In the genomic region with DNA sequence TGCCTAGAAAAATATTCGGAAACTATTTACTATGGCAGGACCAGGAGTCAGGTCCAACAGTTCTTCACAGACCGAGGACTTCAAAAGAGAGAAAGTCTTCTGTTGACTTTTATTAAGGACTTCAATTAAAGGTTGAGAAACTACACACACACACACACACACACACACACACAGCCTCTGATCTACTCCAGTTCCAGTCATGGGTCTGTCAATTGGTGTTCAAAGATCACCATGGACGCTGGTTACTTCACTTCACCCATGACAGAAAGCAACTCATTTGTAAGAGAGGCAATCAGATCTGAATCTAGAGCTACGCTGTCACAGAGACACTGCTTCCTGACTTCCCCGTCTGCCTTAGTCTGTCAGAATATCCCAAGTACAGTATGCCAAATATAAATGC, we compare ENCODE assay signal across 15 mouse cellular contexts. TPM values are rescaled to one million over a fixed set of nuclear protein-coding genes. Genes with fewer than 3 reads are reported as not detected.
DNase-seq lines count a peak whose midpoint lies in the region; ATAC-seq and TF ChIP-seq lines count a peak whose summit lies in the region.
"Had no signal": no experiment of that assay in that cellular context is flagged by ENCODE, and none has a peak within 500 bp of the region (broad histone marks: within the 10 kb centered on the region; RNA-seq: fewer than 3 reads in every experiment).

No protein-coding gene starts in this region.

- WGBS in heart, embryonic 13.5 days, result 53% methylated on average over 5 of the region's 5 CpGs
- WGBS in limb, embryonic 13.5 days, result 32% methylated on average over 5 of the region's 5 CpGs
- WGBS in limb, embryonic 10.5 days, result 60% methylated on average over 5 of the region's 5 CpGs

- no peak for ATAC-seq in heart, embryonic 13.5 days (ENCODE audit: extremely low read depth, insufficient number of reproducible peaks, low FRiP score, low TSS enrichment)
- no peak for ATAC-seq in limb, embryonic 13.5 days (ENCODE audit: low FRiP score, low read depth)
- ATAC-seq: hindbrain, embryonic 16.5 days had no signal

- no peak overlapping the region for H3K4me3 ChIP-seq in heart, embryonic 13.5 days
- no peak overlapping the region for H3K4me3 ChIP-seq in limb, embryonic 13.5 days
- H3K4me3 ChIP-seq in limb, embryonic 10.5 days, result no peak overlapping the region
- no peak overlapping the region for H3K4me3 ChIP-seq in embryonic fibroblast, embryonic 13.5 days (ENCODE audit: insufficient read depth, low read length)
- no peak overlapping the region for H3K4me3 ChIP-seq in myocyte
- H3K4me3 ChIP-seq: embryonic facial prominence, embryonic 10.5 days; heart, adult 2 months; layer of hippocampus, adult 2 months; lung, embryonic 15.5 days had no signal

- H3K27me3 ChIP-seq in heart, embryonic 13.5 days (replicated peaks), result no peaks in the 10 kb centered on the region
- H3K27me3 ChIP-seq in limb, embryonic 13.5 days, result 0 out of 2 replicates have a peak, but pooled peaks cover 7% of the 10 kb centered on the region
- no peaks in the 10 kb centered on the region for H3K27me3 ChIP-seq in limb, embryonic 10.5 days (ENCODE audit: low read depth, poor library complexity, severe bottlenecking)
- no peaks in the 10 kb centered on the region for H3K27me3 ChIP-seq in myocyte (ENCODE audit: control insufficient read depth, insufficient read depth, insufficient read length)
- H3K27me3 ChIP-seq: lung, embryonic 15.5 days had no signal

- TF ChIP-seq CTCF in embryonic fibroblast, embryonic 13.5 days (IDR thresholded peaks at IDR 0.05; ENCODE audit: borderline replicate concordance, insufficient read depth, low read length), result no peak

- H3K9me3 ChIP-seq in heart, embryonic 13.5 days, result no peaks in the 10 kb centered on the region
- H3K9me3 ChIP-seq in limb, embryonic 13.5 days, result no peaks in the 10 kb centered on the region
- no peaks in the 10 kb centered on the region for H3K9me3 ChIP-seq in limb, embryonic 10.5 days (replicated peaks)
- H3K9me3 ChIP-seq: embryonic facial prominence, embryonic 10.5 days; lung, embryonic 15.5 days had no signal

- H3K36me3 ChIP-seq in heart, embryonic 13.5 days, result peaks cover 5% of the 10 kb centered on the region
- H3K36me3 ChIP-seq in limb, embryonic 13.5 days, result 0 out of 2 replicates have a peak, but pooled peaks cover 3% of the 10 kb centered on the region
- H3K36me3 ChIP-seq in limb, embryonic 10.5 days, result peaks cover 7% of the 10 kb centered on the region
- H3K36me3 ChIP-seq in myocyte (ENCODE audit: control insufficient read depth, insufficient read depth), result no peaks in the 10 kb centered on the region
- H3K36me3 ChIP-seq: lung, embryonic 15.5 days had no signal

- no peak overlapping the region for H3K9ac ChIP-seq in heart, embryonic 13.5 days
- H3K9ac ChIP-seq in limb, embryonic 13.5 days, result no peak overlapping the region
- H3K9ac ChIP-seq: lung, embryonic 15.5 days had no signal

- peak overlapping the region; percentile 32; the same call in 1 of the 2 replicates for H3K27ac ChIP-seq in heart, embryonic 13.5 days (replicated peaks)
- H3K27ac ChIP-seq in limb, embryonic 13.5 days, result 0 out of 2 replicates have a peak overlapping the region, but pooled peaks have one; percentile 0
- no peak overlapping the region for H3K27ac ChIP-seq in limb, embryonic 10.5 days
- H3K27ac ChIP-seq in embryonic fibroblast, embryonic 13.5 days (ENCODE audit: insufficient read depth, low read length), result peak overlapping the region; percentile 99
- H3K27ac ChIP-seq: embryonic facial prominence, embryonic 10.5 days; heart, adult 2 months; layer of hippocampus, adult 2 months; lung, embryonic 15.5 days had no signal

- H3ac ChIP-seq in myocyte (ENCODE audit: control insufficient read depth, insufficient read length), result no peak overlapping the region

- H3K4me1 ChIP-seq in heart, embryonic 13.5 days, result peaks cover 99% of the 10 kb centered on the region
- peaks cover 96% of the 10 kb centered on the region for H3K4me1 ChIP-seq in limb, embryonic 13.5 days
- H3K4me1 ChIP-seq in limb, embryonic 10.5 days, result peaks cover 93% of the 10 kb centered on the region
- H3K4me1 ChIP-seq in embryonic fibroblast, embryonic 13.5 days (ENCODE audit: control insufficient read depth, insufficient read depth, low read length), result peaks cover 52% of the 10 kb centered on the region

- intact Hi-C loops in heart, postnatal 10 days (cut with DNase I), result no loop called here

- H3K4me2 ChIP-seq in heart, embryonic 13.5 days, result no peak overlapping the region
- H3K4me2 ChIP-seq in limb, embryonic 13.5 days (replicated peaks), result 0 out of 2 replicates have a peak overlapping the region, but pooled peaks have one; percentile 0
- peak overlapping the region; percentile 47 for H3K4me2 ChIP-seq in myocyte (ENCODE audit: low read depth)
- H3K4me2 ChIP-seq: lung, embryonic 15.5 days; midbrain, embryonic 11.5 days had no signal

- no peak for DNase-seq in heart, postnatal 10 days
- DNase-seq in limb, embryonic 10.5 days (ENCODE audit: low spot score), result no peak
- DNase-seq in adrenal gland, postnatal 36 days, result no peak
- DNase-seq: adrenal gland, postnatal 10 days; cerebellum, postnatal 25 days; heart, adult 2 months had no signal

- no peak for TF ChIP-seq POLR2A in embryonic fibroblast, embryonic 13.5 days (IDR thresholded peaks at IDR 0.05; ENCODE audit: low read depth, low read length)
- no peak for TF ChIP-seq POLR2A in myocyte (IDR thresholded peaks at IDR 0.05; ENCODE audit: insufficient read length, low read depth)

- peaks cover 100% of the 10 kb centered on the region for H3K79me2 ChIP-seq in myocyte (ENCODE audit: control insufficient read depth, insufficient read depth)

TF ChIP-seq in myocyte, 11 proteins besides CTCF, POLR2A, EP300 and RAD21:
- no peak for TF ChIP-seq TCF3 (IDR thresholded peaks at IDR 0.05; ENCODE audit: insufficient read length, low read depth)
- no peak for TF ChIP-seq POLR2AphosphoS2 (IDR thresholded peaks at IDR 0.05; ENCODE audit: insufficient read length, low read depth)

RNA-seq across cellular contexts. Expression of a gene that starts 33.1 kb away (rescaled TPM):
- 15.7 and 17.5 TPM in 2 replicates for polyA plus RNA-seq in heart, embryonic 13.5 days (2015; fragmentation: Nextera tagmentation; extraction: Ambion mirVana)
- total RNA-seq in heart, postnatal 10 days (2021), result 10 to 100 TPM; 73.8 to 88.9 TPM
- polyA plus RNA-seq in limb, embryonic 13.5 days (2015; fragmentation: Nextera tagmentation; extraction: Ambion mirVana), result 61.6 and 64.8 TPM in 2 replicates
- polyA plus RNA-seq in limb, embryonic 10.5 days (2016; fragmentation: Nextera tagmentation; extraction: Ambion mirVana), result 31.4 and 38.4 TPM in 2 replicates
- polyA plus RNA-seq in embryonic fibroblast, embryonic 13.5 days (2011; ENCODE audit: insufficient read length, low read depth, missing spikeins), result 154 and 161 TPM in 2 replicates
- polyA plus RNA-seq in myocyte (2012; fragmentation: generic; extraction: Trizol), result 56.3 TPM
- 10 to 100 TPM; 63.2 to 68.9 TPM for total RNA-seq in adrenal gland, postnatal 36 days (2021)
